Comparison of ENCODE assay signal across 7 mouse cellular contexts in the genomic region with DNA sequence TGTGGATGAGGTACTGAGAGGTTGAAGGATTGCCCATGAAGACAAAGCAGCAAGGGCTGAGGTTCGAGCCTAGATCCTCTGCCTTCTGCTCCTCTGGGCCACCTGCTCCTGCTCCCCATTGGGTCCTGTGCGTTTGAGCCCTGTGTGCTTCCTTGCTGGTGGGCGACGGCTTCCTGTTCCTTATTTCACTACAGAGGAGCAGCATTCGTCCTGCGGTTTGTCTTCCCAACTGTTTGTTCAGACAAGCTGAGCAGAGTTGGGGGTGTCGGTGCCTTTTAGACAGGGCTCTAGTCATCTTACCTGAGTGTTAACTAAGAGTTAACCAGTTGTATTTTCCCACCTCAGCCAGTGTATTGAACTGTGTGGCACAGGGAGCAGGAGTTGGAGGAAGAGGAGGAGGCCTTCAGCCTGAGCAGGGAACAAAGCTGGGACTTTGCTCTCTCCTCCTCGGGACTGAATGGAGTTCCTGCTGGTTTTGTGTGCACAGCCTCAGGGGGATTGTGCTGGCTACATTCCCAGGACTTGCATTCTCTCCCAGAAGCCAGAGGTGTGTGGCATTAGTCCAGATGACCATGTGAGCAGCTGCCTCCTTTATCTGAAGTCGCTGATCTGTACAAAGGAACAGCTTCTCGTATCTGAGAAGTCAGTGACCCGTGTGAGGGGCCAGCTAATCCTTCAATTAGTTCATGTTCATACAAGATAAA.
DNase-seq lines count a peak whose midpoint lies in the region; ATAC-seq lines count a peak whose summit lies in the region.

No protein-coding gene starts in this region.

- H3K4me1 ChIP-seq in intestine, embryonic 15.5 days (replicated peaks) = no peaks in the 10 kb centered on the region
- peaks cover 36% of the 10 kb centered on the region for H3K4me1 ChIP-seq in liver, embryonic 16.5 days (ENCODE audit: control insufficient read depth, low read depth, low read length)

- no peak overlapping the region for H3K4me2 ChIP-seq in intestine, embryonic 15.5 days (replicated peaks)
- H3K4me2 ChIP-seq in liver, embryonic 16.5 days (ENCODE audit: low read depth, low read length) = peak overlapping the region; percentile 7; the same call in 1 of the 2 replicates

- peak; percentile 91 for DNase-seq in adipocyte (ENCODE audit: low spot score)
- DNase-seq in embryo, embryonic 10.5 days (ENCODE audit: low spot score) = peak; percentile 58
- DNase-seq in testis, postnatal 14 days (ENCODE audit: low spot score) = peak; percentile 59
- no peak for DNase-seq in frontal cortex, postnatal 36 days (ENCODE audit: low spot score in 2 of 2)

- H3K9me3 ChIP-seq in intestine, embryonic 15.5 days = no peaks in the 10 kb centered on the region
- H3K9me3 ChIP-seq in liver, embryonic 16.5 days (replicated peaks; ENCODE audit: control insufficient read depth, low read length) = no peaks in the 10 kb centered on the region

- WGBS in intestine, embryonic 15.5 days = 50% methylated on average over 11 of the region's 11 CpGs
- WGBS in liver, embryonic 16.5 days (ENCODE audit: insufficient replicate concordance) = 16% methylated on average over 11 of the region's 11 CpGs

- H3K36me3 ChIP-seq in intestine, embryonic 15.5 days = no peaks in the 10 kb centered on the region
- no peaks in the 10 kb centered on the region for H3K36me3 ChIP-seq in liver, embryonic 16.5 days (ENCODE audit: control insufficient read depth, insufficient read depth)

- H3K27ac ChIP-seq in intestine, embryonic 15.5 days = no peak overlapping the region
- H3K27ac ChIP-seq in liver, embryonic 16.5 days (ENCODE audit: low read length) = peak overlapping the region; percentile 10

- no peak overlapping the region for H3K4me3 ChIP-seq in intestine, embryonic 15.5 days (replicated peaks)
- no peak overlapping the region for H3K4me3 ChIP-seq in liver, embryonic 16.5 days (ENCODE audit: low read depth, low read length)

- H3K9ac ChIP-seq in intestine, embryonic 15.5 days = no peak overlapping the region
- peak overlapping the region; percentile 19; the same call in 1 of the 2 replicates for H3K9ac ChIP-seq in liver, embryonic 16.5 days (ENCODE audit: low read depth, low read length)

- peak; percentile 85 for ATAC-seq in granulocyte monocyte progenitor cell, adult 5-6 weeks (replicated peaks; ENCODE audit: poor library complexity, severe bottlenecking)
- peak; percentile 49; the same call in 1 of the 2 replicates for ATAC-seq in intestine, embryonic 15.5 days
- peak; percentile 92 for ATAC-seq in liver, embryonic 16.5 days (ENCODE audit: low read depth)

- no peaks in the 10 kb centered on the region for H3K27me3 ChIP-seq in intestine, embryonic 15.5 days (replicated peaks)
- no peaks in the 10 kb centered on the region for H3K27me3 ChIP-seq in liver, embryonic 16.5 days (ENCODE audit: control insufficient read depth, insufficient read depth, low read depth, low read length)

Comparison
In these comparisons a context has a peak if more than half of its experiments do, and no peak if none do; other contexts are left out.
1. DNase-seq: peak in adipocyte (single experiment), embryo, embryonic 10.5 days (single experiment) and testis, postnatal 14 days (single experiment); none in frontal cortex, postnatal 36 days (0 of 2).
2. Peak in every context shown above with its lines, with median percentiles within 50 percentile points of each other: ATAC-seq.